Mouse (Mus musculus): Measurements from ENCODE around the gene Gm6614. TPM values are rescaled to one million over a fixed set of nuclear protein-coding genes. Genes with fewer than 3 reads are reported as not detected.
"Not testable (repeated sequence)": the region's sequence is repeated elsewhere in the genome, so short reads cannot be mapped to it uniquely, and the experiment has no call there.

The Gm6614 gene
- not detected for total RNA-seq (2021)
- long read RNA-seq, experiment 1: 0 reads
- long read RNA-seq, experiment 2: 0 reads

- no peak for DNase-seq
- intact Hi-C loops (cut with DNase I; ENCODE audit: low total_unique reads): no loop called here
Measured at GRCm38 (mm10) chr6:142011364-142011955, at the start of gene Gm6614. Gm6614 (minus strand) TSS chr6:142011414.

- intact Hi-C loops (cut with DNase I; ENCODE audit: low total_unique reads); DNase-seq: not testable (repeated sequence)
Measured at GRCm38 (mm10) chr6:142058281-142058680, 47.1 kb upstream of the Gm6614 start.

GRCm38 (mm10) chr6:142047689-142048088, 36.5 kb upstream of the Gm6614 start:
- no peak for DNase-seq
- intact Hi-C loops (cut with DNase I; ENCODE audit: low total_unique reads): no loop called here

GRCm38 (mm10) chr6:142045746-142046145, 34.5 kb upstream of the Gm6614 start:
- intact Hi-C loops (cut with DNase I; ENCODE audit: low total_unique reads): no loop called here
- DNase-seq: no peak

- intact Hi-C loops (cut with DNase I; ENCODE audit: low total_unique reads): no loop called here
- no peak for DNase-seq
Measured at GRCm38 (mm10) chr6:142041896-142042295, 30.7 kb upstream of the Gm6614 start.

- intact Hi-C loops (cut with DNase I; ENCODE audit: low total_unique reads): no loop called here
Measured at GRCm38 (mm10) chr6:142040306-142041175, 29.3 kb upstream of the Gm6614 start.

GRCm38 (mm10) chr6:142035771-142036170, 24.6 kb upstream of the Gm6614 start:
- intact Hi-C loops (cut with DNase I; ENCODE audit: low total_unique reads): no loop called here
- DNase-seq: no peak

More at GRCm38 (mm10) chr6:142040306-142041175, 29.3 kb upstream of the Gm6614 start:
- no peak for DNase-seq

GRCm38 (mm10) chr6:142021671-142022070, 10.5 kb upstream of the Gm6614 start:
- intact Hi-C loops (cut with DNase I; ENCODE audit: low total_unique reads): no loop called here
- no peak for DNase-seq

GRCm38 (mm10) chr6:141986772-141987171, 24.4 kb downstream of the Gm6614 start:
- intact Hi-C loops (cut with DNase I; ENCODE audit: low total_unique reads): no loop called here
- DNase-seq: no peak

GRCm38 (mm10) chr6:141984644-141985043, 26.6 kb downstream of the Gm6614 start:
- DNase-seq: no peak
- intact Hi-C loops (cut with DNase I; ENCODE audit: low total_unique reads): no loop called here

GRCm38 (mm10) chr6:141962420-141962819, 48.8 kb downstream of the Gm6614 start:
- no peak for DNase-seq
- intact Hi-C loops (cut with DNase I; ENCODE audit: low total_unique reads): no loop called here

GRCm38 (mm10) chr6:141961861-141962260, 49.4 kb downstream of the Gm6614 start:
- intact Hi-C loops (cut with DNase I; ENCODE audit: low total_unique reads): no loop called here

GRCm38 (mm10) chr6:141960482-141960881, 50.7 kb downstream of the Gm6614 start:
- DNase-seq: no peak
- intact Hi-C loops (cut with DNase I; ENCODE audit: low total_unique reads): no loop called here

More at GRCm38 (mm10) chr6:141961861-141962260, 49.4 kb downstream of the Gm6614 start:
- DNase-seq: no peak

- intact Hi-C loops (cut with DNase I; ENCODE audit: low total_unique reads): no loop called here
Measured at GRCm38 (mm10) chr6:141946862-141947261, 64.4 kb downstream of the Gm6614 start, which contains the start of gene Slco1a1. Slco1a1 (minus strand) TSS chr6:141946962.

GRCm38 (mm10) chr6:141940451-141940850, 70.8 kb downstream of the Gm6614 start:
- intact Hi-C loops (cut with DNase I; ENCODE audit: low total_unique reads): no loop called here
- DNase-seq: no peak

More at GRCm38 (mm10) chr6:141946862-141947261, 64.4 kb downstream of the Gm6614 start, which contains the start of gene Slco1a1:
- no peak for DNase-seq

Other genes starting within 250 kb of the Gm6614 start
- not detected for gene Gm5724, start 237.6 kb downstream of the Gm6614 start, total RNA-seq (2021)
- under 1 TPM; 0.42 to 0.49 TPM for gene Slco1a4, start 155.2 kb downstream of the Gm6614 start, total RNA-seq (2021)
- gene Slco1a1, start 64.5 kb downstream of the Gm6614 start, total RNA-seq (2021): not detected
- not detected for gene Slco1a6, start 197.1 kb upstream of the Gm6614 start, total RNA-seq (2021)